Mouse (Mus musculus) 416B (cell line): ENCODE measurements at regions not wholly inside any gene's neighbourhood (a gene's known extent, or its start where the extent isn't known, plus 50 kb on each side); places are given as distances from the start of the nearest gene placed in this dataset.

Experiments used
- DNase-seq: peaks from one replicate; pipeline ENCODE4 v3.0.0; 2011; ENCODE audit warnings: low read depth

DNA sequence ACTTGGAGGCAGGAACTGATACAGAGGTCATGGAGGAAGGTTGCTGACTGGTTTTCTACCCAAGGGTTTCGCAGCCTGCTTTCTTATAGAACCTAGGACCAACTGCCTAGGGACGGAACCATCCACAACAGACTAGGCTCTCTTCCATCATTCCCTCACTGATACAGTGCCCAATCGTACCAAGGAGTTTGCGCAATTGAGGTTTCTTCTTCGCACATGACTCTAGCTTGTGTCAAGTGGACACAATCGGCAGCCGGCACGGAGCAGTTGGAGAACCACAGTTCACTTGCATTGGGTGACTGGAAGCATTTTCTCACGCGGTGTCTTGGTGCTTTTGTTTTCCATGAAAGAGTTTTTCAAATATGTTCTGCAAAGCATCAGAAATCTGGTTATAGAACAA, 149.1 kb upstream of the Dyrk2 start:
- DNase-seq: no peak

DNA sequence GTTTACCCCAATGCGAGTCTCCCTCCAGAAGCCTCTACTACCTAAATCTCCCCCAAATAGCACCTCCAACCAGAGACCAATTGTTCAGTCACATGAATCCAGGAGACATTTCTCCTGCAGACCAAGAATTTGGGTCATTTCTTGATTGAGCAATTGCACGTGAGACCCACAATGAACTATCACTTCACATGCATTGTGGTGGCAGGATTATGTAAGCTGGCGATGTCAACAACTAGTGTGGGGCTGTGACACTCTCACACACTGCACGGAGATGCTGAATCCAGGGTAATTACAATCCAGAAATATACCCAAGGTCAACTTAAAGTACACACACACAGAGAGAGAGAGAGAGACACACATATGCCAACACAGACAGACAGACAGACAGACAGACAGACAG, 148.5 kb upstream of the Dyrk2 start:
- no peak for DNase-seq

DNA sequence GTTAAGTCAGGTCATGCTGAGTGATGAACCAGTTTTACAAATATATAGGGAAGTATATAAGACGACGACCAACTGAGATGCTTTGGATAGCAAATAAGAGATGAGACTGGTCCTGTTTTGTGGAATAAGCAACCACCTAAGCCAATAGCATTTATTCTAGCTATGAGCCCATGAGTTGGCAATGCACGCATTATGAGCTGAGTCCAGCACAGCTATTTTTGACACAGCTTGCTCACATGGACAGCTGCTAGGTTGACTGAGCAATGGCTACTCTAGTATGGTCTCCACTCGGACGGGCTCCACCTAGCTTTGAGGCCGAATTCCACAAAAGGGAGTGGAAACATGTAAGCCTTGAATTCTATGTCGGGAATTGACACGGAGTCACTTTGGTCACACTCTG, 146.1 kb upstream of the Dyrk2 start:
- DNase-seq: no peak

DNA sequence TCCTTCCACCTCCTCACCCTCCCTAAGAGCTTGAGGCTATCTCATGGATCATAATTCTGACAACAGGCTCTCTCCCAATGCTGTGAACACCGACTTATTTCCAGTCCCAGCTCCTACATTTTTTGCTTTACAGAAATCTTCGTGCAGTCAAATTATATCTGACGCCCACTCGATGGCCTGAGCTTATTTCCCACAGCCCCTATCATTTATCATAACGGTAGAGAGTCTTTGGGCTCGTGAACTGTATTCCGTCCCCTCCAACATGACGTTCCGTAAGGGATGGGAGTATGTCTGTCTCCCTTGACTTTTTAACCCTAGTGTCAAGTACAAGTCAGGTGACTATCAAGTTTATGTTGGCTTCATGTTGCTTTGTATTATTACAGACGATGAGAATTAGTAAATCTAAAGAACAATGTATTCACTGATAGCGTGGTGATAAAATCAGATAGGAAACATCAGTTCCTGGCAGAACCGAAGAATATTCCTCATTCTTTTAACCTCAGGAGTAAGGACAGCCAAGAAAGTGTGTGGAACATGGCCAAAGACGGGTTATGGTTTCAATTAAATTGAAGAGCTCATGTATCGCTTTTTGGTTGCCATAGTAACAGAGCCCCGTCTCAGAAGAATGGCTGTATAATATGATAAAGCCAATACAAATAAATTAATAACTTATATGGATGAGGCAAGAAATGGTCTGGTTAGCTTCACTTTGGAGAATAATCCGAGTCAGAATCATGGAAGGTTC, 145.5 kb upstream of the Dyrk2 start:
- no peak for DNase-seq

DNA sequence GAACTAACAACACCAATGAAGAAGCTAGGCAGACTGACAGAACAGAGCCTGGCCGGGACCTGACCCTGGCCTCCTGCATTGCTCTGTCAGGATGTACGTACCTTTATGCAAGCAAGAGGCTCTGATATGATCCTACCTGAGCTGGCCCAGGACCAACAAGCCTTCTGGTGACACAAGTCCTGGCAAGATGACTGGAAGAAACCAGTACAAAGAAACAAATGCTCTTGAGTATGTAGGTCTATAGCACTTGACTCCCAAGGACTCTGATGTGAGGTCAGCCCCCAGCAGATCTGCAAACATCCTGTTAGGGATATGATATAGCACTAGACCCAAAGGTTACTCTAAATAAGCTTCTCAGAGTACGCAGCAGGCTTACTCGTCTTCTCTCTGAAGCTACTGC, 144.7 kb upstream of the Dyrk2 start:
- no peak for DNase-seq

DNA sequence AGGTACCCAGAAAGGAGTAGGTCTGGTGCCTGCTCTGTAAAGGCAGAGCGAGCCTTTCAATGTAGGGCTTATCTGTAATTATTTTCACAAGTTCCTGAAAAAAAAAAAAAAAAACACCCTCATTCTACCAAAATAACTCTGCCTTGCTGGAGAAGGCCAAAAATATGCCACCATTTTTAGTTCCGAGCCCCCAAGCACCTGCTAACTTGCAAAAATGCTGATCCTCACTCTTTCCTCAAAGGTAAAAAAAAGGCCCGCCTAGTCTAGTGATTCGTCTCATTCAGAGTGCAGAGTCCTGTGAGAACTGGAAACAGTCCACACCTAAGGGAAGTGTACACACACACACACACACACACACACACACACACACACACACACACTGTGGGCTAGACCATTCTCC, 143.7 kb upstream of the Dyrk2 start:
- DNase-seq: no peak

DNA sequence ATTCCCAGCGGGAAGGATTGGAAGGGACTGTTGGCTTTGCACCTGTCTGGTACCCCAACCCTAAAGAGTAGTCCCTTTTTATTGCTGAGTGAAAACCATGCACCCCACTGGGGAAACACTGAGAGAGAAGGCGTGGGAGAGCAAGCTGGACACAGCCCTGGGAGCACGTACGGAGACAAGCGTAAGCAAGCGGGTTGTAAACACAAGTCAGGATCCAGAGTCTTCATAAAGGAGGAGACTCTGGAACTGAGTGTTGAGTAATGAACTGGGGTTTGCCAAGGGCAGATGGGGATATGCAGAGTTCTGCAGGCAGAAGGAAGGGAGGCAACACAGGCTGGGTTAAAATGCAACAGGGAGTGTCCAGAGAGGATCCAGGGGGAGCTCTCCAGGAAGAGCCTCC, 141.5 kb upstream of the Dyrk2 start:
- no peak for DNase-seq

DNA sequence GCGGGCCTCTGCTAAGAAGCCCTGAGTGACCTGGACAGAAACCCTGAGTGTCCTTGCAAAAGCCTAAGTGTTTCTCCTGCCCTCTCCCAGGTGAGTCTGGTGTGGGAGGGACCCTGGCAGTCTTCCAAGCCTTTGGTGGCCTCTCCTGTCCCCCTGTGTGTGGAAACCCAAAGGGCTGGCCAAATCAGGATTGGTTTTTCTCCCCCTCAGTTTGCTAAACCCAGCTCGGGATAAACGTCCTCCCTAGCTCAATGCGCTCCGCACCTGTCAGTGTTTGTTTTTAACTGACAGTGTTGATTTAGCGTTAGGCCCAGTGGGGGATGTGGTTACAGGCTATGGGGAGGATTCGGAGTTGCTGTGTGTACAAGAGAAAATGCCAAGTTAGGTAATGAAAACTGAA, 140.9 kb upstream of the Dyrk2 start:
- no peak for DNase-seq

DNA sequence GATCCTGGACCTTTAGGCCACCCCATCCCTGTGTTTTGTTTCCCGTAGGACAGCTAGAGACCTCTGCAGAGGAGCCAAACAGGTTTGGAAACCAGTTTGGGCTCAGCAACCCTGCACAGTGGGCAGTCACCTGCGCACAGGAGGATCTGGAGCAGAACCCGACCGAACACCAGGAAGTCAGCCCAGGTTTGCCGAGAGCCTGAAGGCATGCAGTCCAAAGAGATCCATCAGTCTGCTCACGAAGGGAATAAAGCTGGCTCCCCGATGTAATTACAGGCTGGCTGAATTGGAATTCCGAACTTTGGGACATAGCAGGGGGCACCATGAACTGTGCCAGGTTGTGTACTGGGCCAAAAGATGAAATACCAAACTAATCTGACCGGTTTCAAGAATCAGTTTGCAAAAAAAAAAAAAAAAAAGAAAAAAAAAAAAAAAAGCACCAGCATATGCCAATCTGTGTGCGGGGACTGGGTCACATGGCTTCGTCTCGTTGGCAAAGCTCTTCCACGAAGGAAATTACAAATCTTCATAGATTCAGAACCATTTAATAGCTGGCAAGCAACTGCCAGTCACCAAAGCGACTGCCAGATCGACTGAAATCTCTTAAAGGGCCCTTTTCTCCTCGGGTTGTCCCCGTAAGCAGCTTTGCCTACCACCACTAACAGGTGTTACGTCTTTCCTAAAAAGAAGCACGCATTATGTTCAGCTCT, 137.0 kb upstream of the Dyrk2 start:
- DNase-seq: no peak

DNA sequence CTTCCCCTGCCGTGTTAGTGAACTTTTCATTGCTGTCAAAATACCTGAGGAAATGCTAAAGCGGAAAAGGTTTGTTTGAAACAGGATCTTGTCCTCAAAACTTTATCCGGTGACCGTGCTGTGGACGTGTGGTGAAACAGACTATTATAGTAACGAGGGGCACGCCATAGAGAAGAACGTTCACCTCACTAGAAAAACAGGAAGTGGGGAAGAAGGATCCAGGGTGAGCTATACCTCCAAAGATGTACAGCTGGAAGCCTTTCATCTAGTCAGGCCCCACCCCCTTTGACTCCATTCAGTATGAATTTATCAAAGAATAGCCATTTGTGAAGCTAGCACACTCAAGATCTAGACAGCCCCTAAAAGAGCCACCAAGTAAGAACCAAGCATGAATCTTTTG, 135.5 kb upstream of the Dyrk2 start:
- DNase-seq: no peak

DNA sequence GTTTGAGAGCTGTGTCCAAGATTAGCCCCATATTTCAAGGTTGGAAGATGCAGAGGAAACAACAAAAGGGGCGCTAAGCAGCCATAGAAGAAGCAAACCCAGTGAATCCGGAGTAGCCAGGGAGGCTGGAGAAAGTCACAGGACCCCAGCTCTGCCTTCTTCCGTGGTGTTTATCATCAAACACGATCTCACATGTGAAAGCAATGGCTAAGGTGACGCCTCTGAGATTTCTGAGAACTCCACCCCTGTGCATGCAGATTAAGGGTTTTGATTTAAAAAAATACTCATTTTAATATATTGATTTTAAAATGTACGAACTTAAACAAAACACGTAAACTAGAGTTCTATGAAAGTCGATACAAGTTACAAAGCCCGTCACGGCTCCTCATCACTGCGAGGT, 134.4 kb upstream of the Dyrk2 start:
- DNase-seq: no peak

DNA sequence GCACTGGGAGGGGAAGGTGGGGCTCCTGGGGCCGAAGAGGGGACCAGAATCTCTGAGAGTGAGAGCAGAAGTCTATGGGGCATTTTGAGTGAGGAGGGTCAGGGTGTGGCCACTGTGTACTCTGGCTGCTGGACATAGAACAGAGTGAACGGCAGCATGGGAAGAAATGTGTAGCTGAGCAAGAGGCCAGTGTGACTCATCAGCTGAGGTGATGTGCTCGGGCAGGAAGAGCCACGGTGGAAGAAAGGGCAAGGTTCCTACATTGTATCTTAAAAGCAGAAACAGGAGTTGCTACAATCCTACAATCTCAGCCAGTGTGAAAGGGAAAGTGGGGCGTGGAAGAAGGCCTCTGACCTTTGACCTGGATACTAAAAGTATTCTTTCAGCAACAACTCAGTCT, 133.8 kb upstream of the Dyrk2 start:
- DNase-seq: peak; percentile 20

DNA sequence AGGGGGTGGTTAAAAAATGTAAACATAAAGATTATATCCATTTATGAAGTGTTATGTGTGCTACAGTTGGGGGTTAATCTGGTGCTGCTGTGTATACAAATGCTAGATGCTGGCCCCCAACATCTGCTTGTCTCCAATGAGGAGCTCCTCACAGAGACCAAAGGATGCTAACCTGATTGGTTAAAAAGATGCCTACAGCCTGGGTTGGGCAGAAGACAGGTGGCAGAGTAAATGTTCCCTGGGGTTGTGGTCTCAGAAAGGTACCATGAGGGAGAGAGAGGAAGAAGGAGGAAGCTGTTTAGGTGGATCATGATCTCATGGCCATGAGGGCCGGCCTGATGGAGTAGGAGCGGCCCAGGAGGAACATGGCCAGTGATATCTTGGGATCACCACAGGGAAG, 133.0 kb upstream of the Dyrk2 start:
- no peak for DNase-seq

DNA sequence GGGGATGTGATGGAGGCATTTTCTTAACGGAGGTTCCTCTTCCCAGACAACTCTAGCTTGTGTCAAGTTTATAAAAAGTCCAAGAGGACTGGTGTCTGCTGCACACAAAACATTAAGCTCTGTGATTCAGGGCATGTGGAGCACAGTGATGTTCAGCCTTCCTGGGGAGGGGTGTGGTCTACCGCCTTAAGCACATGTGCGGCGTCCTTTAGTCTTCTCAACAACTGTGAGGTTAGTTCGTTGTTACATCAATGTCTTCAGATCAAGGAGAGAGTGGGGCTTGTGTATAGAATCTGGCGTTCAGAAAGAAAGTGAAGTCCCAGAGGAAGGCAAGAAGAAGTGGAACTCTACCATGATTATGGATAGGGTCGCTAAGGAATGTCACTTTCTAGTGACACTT, 131.9 kb upstream of the Dyrk2 start:
- DNase-seq: no peak

DNA sequence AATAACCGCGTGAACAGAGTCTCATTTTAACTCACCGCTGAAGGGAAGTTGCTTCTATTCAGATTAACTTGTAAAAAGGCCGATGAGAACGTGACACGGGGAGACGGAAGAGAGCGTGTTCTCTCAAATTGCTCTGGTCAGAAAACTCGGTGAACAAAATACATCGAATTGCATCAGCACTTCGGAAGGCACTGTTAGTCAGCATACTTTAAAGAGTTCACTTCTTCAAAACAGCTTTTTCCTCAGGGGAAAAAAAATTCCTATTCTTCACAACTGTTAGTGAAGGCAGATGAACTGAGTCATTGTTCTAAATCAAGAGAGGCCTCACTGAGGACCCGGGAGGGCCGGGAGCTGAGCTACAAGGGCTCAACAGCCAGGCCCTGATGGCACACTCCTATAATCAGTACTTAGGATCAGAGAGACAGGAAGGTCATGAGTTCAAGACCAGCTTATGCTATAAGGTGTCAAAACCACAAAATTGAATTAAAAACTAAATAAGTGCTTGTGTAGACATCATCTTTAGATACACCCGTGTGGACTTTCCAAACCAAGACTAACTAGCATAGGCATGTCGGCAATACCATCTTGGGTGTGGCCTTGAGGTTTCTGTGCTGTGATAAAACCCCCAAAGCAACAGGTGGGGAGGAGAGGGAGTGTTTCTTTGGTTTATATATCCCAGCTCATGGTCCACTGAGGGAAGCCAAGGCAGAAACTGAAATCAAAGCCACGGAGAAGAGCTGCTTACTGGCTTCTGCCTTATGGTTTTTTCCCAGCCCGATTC, 131.2 kb upstream of the Dyrk2 start:
- DNase-seq: no peak

DNA sequence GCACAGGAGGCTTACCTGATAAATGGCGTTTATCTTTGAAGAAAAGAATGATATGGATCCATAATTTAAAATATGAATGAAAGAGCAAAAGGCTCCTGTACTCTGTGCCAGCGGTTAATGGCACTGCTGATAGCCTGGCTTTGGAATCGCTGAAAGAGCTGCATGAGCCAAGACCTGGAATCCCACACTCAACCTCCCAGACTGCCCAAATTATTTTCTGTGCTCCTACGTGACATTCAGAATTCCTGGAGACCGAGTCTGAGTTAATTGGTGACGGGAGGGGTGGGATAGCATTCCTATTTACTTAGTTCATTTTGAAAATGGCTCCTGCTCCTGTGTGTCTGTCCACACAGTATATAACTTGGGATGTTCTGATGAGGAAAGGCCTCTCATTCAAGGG, 129.0 kb upstream of the Dyrk2 start:
- DNase-seq: no peak

DNA sequence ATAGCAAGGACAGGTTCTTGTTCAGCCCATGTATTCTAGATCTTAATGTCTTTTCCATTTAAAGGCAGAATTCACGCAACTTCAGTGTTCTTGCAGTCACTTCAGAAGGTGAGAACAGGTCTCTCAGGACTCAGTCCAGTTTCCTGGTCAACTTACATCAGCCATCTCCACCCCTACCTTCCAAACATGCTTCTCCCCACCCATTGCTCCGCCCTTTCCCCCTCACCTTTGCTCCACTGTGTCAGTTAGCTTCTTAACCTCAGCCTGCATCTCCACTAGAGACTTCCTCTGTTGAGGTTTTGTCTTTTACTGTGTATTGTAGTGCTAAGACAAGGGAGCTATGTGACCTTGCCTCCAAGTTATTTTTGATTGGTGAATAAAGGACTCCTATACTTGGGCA, 127.0 kb upstream of the Dyrk2 start:
- no peak for DNase-seq

DNA sequence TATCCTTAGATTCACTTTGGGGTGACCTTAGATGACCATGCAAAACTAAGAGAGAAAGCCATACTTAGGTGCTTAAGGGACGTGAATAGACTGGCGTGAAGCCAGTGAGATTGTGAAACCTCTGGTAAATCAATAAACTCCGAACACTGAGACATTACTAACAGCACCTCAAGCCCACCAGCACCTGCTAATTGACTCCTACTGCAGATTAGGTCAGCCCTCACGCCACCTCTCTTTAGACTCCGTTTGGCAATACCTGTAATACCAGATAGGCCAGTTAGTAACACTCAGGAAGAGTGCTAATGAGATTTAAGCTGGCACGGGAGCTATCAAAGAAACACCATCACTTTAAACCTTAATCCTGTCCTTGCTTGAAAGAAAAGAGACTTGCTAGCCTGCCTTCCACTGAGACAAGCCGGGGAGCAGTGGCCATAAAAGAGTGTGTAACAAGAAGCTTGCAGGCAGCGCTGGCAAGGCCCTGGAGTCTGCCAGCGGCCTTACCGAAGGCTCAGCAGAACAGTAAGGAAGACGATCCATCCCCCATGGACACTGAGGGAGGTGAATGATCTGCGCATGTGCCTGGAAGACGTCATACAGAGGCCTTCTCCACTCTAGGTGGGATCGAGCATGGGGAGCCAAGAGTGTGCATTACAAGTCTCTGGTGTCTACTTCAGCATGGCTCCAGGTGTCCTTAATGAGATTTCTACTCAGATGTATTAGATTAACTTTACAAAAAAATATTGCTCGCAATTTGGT, 124.0 kb upstream of the Dyrk2 start:
- no peak for DNase-seq

DNA sequence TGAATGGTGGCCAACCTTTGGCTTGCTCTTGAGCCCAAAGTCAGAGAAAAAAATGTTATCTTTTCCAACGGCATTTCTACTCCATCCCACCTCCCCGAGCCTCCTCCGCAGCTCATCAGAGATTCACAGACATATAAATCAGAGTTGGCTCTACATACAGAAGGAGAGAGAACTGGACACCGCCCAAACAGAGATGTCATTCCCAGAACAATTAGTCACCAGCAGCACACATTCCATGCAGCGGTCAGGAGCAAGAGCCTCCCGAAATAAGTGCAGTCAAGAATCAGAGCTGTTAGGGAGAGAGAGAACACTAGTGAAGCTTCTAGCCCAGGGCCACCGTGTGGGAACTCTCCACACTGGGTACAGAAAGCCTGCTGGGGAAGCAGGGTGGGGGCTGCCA, 121.2 kb upstream of the Dyrk2 start:
- DNase-seq: no peak

DNA sequence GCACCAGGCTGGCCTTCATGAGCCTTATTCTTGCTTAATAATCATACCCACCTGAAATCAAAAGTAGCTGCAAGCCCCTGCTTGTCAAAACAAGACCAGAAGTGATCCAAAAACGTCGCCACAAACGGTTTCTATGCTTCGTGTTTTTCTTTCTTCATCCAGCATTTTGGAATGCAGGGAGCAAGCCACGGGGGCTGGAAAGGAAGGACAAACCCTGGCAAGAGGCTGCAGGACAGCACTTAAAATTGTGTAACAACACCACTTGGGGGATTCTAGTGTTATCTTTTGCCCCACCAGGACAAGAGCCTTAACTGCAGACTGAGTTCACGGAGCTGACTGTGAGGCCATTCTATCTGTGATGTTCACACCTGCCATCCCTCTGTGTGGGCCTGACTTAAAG, 120.5 kb upstream of the Dyrk2 start:
- DNase-seq: no peak

DNA sequence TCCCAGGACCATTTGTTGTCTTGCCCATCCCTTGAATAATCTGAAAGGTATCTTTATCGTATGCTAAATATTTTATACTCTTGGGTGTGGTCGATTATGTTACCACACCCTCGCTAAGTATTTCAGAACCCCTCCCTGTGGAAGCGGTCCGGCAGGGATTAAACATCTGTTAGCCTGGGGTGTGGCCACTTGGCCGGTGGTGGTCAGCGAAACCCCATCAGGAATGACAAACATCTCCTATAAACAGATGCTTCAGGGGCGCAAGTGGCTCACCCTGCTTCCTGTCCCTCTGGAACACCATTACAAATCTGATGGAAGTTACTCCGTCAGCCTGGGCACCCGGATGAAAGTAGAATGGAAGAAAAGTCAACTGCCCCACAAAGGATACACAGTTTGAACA, 119.8 kb upstream of the Dyrk2 start:
- DNase-seq: no peak

DNA sequence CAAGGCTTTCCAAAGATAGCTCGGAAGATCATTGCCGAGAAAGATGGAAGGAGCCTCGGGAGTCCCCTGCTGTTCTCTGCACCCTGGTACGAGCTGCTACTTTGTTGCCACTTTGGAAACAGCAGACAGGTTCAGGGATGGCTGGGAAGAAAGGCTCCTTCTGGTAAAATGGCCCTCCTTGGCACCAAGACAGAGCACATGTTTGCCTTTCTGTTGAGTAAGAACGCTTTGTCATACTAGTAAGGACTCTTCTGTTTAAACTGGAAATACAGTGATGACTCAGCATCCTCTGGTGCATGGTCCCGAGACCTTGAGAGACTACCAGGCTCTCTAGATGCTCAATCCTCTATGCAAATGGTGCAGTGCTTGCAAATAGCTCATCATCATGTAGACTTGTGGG, 118.2 kb upstream of the Dyrk2 start:
- peak; percentile 66 for DNase-seq

DNA sequence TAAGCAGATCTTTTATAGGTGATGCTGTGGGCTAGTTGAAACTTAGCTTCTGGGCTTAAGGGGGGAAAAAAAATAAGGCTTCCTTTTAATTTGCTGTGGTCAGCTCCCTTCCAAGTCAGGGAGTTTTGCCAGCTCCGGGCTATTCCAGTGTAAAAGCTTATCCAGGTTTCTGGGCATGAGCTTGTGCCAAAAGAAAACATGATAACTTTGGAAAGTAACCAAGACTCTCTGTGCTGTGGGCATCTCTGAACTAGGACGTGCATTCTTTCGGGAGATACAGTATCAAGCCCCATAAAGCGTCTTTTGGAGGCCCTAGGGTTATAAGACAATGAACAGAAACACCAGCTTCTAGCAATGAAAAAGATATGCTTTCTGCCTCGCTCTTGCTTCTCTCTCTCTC, 114.6 kb upstream of the Dyrk2 start:
- no peak for DNase-seq
